Mouse (Mus musculus) E14TG2a.4 (cell line): ENCODE data around the gene Cdkl5.

Source experiments
- CTCF ChIP-seq: conservative IDR thresholded peaks from 2 replicates; pipeline ENCODE4 v1.5.1; 2014; ENCODE audit warnings: low read length
- POU5F1 ChIP-seq: IDR thresholded peaks from 2 replicates; pipeline ENCODE4 v1.6.1; 2014; ENCODE audit warnings: low read length, borderline replicate concordance

DNA sequence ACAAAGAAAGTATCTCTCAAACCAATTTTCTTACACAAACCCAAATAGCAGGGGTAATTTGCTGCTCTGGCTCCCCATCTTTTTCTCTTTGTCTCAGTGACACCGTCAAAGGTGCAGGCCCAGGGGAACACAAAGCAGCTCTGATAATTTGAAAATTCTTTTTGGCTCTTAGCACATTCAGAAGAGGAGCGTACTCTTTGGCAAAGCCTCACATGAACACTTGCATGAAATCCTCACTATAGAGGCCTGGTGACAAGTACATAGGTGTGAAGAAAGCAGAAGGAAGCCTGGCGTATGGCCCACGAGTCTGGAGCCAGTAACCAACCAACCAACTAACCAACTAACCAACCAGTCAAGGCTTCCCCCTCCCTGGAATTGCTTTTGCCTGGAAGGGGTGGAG is 199.6 kb downstream of the Cdkl5 start:
- TF ChIP-seq CTCF, result no peak
- TF ChIP-seq POU5F1, result no peak
